Mouse (Mus musculus) midbrain, postnatal 0 days (tissue): ENCODE data around the gene Ky. TPM values are rescaled to one million over a fixed set of nuclear protein-coding genes. Genes with fewer than 3 reads are reported as not detected.
A peak's percentile ranks its signal among the peaks of the same experiment; 100 is the strongest.

Experiments used
- ATAC-seq: fragments of 200-750 bp; cut with Nextera tagmentation; 2 replicates; pipeline ENCODE4 v1.8.0; 2017; ENCODE audit warnings: moderate number of reproducible peaks, mild to moderate bottlenecking, moderate TSS enrichment, moderate library complexity; ENCODE audit not compliant: low FRiP score
- DNase-seq: peaks from one replicate; pipeline ENCODE4 v3.0.0-alpha.2; 2015; ENCODE audit warnings: low spot score
- H3K27ac ChIP-seq: fragments of 300-500 bp; sonication (generic); 2 replicates; pipeline ENCODE4 v1.5.1; 2014; ENCODE audit warnings: low read depth, mild to moderate bottlenecking, low read length, mixed read lengths
- H3K27me3 ChIP-seq: fragments of 300-500 bp; sonication (generic); 2 replicates; pipeline ENCODE4 v1.6.1; 2014; ENCODE audit warnings: low read length, control low read depth, mixed read lengths; ENCODE audit not compliant: insufficient read depth
- H3K36me3 ChIP-seq: fragments of 300-500 bp; sonication (generic); 2 replicates; pipeline ENCODE4 v1.6.1; 2014; ENCODE audit warnings: low read length, control low read depth, mixed read lengths; ENCODE audit not compliant: insufficient read depth
- H3K4me1 ChIP-seq: fragments of 300-500 bp; sonication (generic); 2 replicates; pipeline ENCODE4 v1.6.1; 2014; ENCODE audit warnings: mild to moderate bottlenecking, control low read depth, antibody characterized with exemption, low read length, mixed read lengths; ENCODE audit not compliant: insufficient read depth
- H3K4me2 ChIP-seq: fragments of 300-500 bp; sonication (generic); 2 replicates; pipeline ENCODE4 v1.6.1; 2014; ENCODE audit warnings: low read depth, mild to moderate bottlenecking, low read length, mixed read lengths; ENCODE audit not compliant: poor library complexity, severe bottlenecking
- H3K4me3 ChIP-seq: fragments of 300-500 bp; sonication (generic); 2 replicates; pipeline ENCODE4 v1.5.1; 2014; ENCODE audit warnings: low read depth, mild to moderate bottlenecking, low read length, moderate library complexity
- H3K9ac ChIP-seq: fragments of 300-500 bp; sonication (generic); replicated peaks from 2 replicates; pipeline ENCODE4 v1.6.1; 2014; ENCODE audit warnings: mild to moderate bottlenecking, low read length, moderate library complexity, mixed read lengths; ENCODE audit not compliant: poor library complexity, severe bottlenecking
- H3K9me3 ChIP-seq: fragments of 300-500 bp; sonication (generic); 2 replicates; pipeline ENCODE4 v1.6.1; 2016; ENCODE audit warnings: low read length, control low read depth
- CTCF ChIP-seq: IDR thresholded peaks from 2 replicates; pipeline ENCODE4 v1.5.1; 2016; ENCODE audit warnings: antibody characterized with exemption, mild to moderate bottlenecking
- WGBS: fragments of 180-500 bp; shearing (Covaris S2); extraction: QIAGEN DNeasy Blood & Tissue Kit; methylation state at CpG from one replicate; pipeline ENCODE4 v1.1.7; 2014; 5-methylcytosine and 5-hydroxymethylcytosine counted together
- polyA plus RNA-seq: library from polyadenylated mRNA; unstranded; fragments of >200 nt; fragmentation: Nextera tagmentation; extraction: Ambion mirVana; gene quantifications from 2 replicates; pipeline ENCODE4 v1.2.1, GENCODE M21; 2015
- total RNA-seq: library from RNA; depleted of rRNA; stranded (reverse); fragments of >200 nt; gene quantifications from 2 replicates; pipeline ENCODE4 v1.2.3, GENCODE M21; 2014; rRNA removed

Gene Ky
- total and polyA plus RNA-seq, 2 experiments from 2014 or later = 0.99 to 6.5 TPM

DNA sequence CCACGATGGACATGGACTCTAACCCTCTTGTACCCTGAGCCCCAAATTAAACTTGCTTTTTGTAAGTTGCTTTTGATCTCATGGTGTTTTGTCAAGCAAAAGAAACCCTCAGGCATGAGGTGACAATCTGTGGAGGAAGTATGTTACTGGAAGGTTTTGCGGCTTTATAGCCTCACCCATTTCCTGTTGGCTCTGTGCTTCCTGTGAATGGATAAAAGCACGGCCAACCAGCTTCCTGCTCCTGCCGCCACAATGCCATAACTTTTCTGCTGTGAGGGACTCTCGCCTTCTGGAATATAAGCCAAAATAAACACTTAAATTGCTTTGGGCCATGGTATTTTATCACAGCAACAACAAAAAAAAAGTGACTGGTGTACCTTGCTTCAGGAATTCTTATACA is 71.9 kb downstream of the Ky start:
- WGBS = 79% methylated on average over 5 of the region's 5 CpGs
- H3K4me3 ChIP-seq = no peak overlapping the region
- H3K4me1 ChIP-seq = no peaks in the 10 kb centered on the region
- H3K4me2 ChIP-seq = no peak overlapping the region
- no peak for DNase-seq
- no peak overlapping the region for H3K9ac ChIP-seq
- no peaks in the 10 kb centered on the region for H3K27me3 ChIP-seq
- no peak for TF ChIP-seq CTCF
- no peak overlapping the region for H3K27ac ChIP-seq
- no peaks in the 10 kb centered on the region for H3K36me3 ChIP-seq
- no peaks in the 10 kb centered on the region for H3K9me3 ChIP-seq
- no peak for ATAC-seq

DNA sequence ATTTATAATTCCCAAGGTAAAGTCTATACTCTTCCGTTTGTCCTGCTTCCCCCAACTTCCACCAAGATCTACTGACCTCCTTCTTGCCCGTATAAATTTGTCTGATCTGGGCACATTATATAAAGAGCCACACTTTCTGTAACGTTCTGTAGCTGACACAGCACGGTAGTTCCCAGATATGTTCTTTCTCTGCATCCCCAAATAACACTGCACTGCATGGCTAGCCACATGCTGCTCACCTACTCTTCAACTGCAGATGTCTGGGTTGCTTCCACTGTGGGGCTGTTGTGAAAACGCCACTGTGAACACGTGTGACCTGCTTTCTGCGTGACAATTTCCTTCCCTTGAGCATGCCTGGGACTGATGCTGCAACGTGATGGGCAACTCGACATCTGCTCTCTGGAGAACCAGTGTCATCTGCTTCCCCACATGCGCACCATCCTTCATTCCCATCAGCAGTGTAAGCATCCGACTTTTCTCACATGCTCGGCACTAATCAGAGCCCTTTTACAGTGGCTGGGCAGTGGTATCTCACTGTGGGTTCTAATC is 76.4 kb downstream of the Ky start:
- WGBS = 80% methylated on average over 12 of the region's 12 CpGs
- H3K4me1 ChIP-seq = no peaks in the 10 kb centered on the region
- peaks cover 10% of the 10 kb centered on the region for H3K36me3 ChIP-seq
- H3K9ac ChIP-seq = no peak overlapping the region
- no peak overlapping the region for H3K4me2 ChIP-seq
- H3K4me3 ChIP-seq = no peak overlapping the region
- no peak overlapping the region for H3K27ac ChIP-seq
- H3K27me3 ChIP-seq = no peaks in the 10 kb centered on the region
- no peaks in the 10 kb centered on the region for H3K9me3 ChIP-seq
- DNase-seq (no peak), ATAC-seq (no peak)
- TF ChIP-seq CTCF = no peak

GRCm38 (mm10) chr9:102587347-102587746 is 81.8 kb downstream of the Ky start:
- Histone ChIP-seq H3K4me3 (no peak overlapping the region), H3K36me3 (peaks cover 10% of the 10 kb centered on the region), H3K4me2 (no peak overlapping the region), H3K9me3 (no peaks in the 10 kb centered on the region), H3K27ac (no peak overlapping the region), H3K27me3 (no peaks in the 10 kb centered on the region), H3K9ac (no peak overlapping the region), H3K4me1 (no peaks in the 10 kb centered on the region)
- 69% methylated on average over 5 of the region's 5 CpGs for WGBS
- ATAC-seq (no peak), DNase-seq (no peak)
- TF ChIP-seq CTCF = no peak

DNA sequence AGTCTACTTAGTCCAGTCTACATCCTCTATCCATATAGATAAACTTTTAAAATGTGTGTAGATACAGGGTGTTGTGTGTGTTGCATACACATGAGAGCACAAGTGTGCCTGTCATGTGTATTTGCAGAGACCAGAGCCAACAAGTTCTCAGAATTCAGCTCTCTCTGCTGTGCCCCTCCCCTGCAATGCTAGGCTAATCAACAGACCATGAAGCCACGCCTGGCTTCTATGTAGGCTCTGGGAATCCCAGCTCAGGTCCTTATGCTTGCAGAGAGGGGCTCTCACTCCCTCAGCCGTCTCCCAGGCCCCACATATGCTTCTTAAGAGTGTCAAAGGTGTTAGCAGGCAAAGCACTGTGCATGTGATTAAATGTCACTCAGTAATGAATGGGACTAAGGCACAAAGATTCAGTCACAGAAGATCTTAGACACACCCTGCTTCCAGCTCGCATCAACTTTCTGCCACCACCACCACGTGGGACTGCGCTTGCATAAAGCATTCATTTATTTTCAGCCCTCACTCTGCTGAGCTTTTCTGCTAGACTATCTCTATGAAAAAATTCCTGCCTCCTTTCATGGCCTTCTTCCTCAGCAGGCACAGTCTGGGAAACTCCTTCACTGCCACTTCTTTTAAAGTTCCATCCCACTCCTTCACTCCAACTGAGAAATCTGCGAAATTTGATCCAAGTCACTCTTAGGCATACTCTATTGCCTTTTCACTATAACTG is 89.3 kb downstream of the Ky start:
- no peak overlapping the region for H3K4me3 ChIP-seq
- TF ChIP-seq CTCF = no peak
- H3K27ac ChIP-seq = no peak overlapping the region
- H3K9ac ChIP-seq = no peak overlapping the region
- no peaks in the 10 kb centered on the region for H3K4me1 ChIP-seq
- no peak for ATAC-seq
- no peaks in the 10 kb centered on the region for H3K27me3 ChIP-seq
- peak; percentile 4 for DNase-seq
- no peak overlapping the region for H3K4me2 ChIP-seq
- no peaks in the 10 kb centered on the region for H3K9me3 ChIP-seq
- peaks cover 13% of the 10 kb centered on the region; the same call in 1 of the 2 replicates for H3K36me3 ChIP-seq
- 30% methylated on average over 6 of the region's 6 CpGs for WGBS

Other genes starting within 250 kb of the Ky start
- gene Ephb1, start 151.1 kb upstream of the Ky start, total RNA-seq = 85.9 and 99.8 TPM in 2 replicates
- 67.7 and 69.4 TPM in 2 replicates for gene Ephb1, start 151.1 kb upstream of the Ky start, polyA plus RNA-seq
- 17.2 and 49.9 TPM in 2 replicates for gene Anapc13, start 120.5 kb downstream of the Ky start, total RNA-seq
- 134 and 136 TPM in 2 replicates for gene Anapc13, start 120.5 kb downstream of the Ky start, polyA plus RNA-seq
- gene Cep63, start 120.8 kb downstream of the Ky start, total RNA-seq = 9.2 and 11.9 TPM in 2 replicates
- 35.0 and 38.3 TPM in 2 replicates for gene Cep63, start 120.8 kb downstream of the Ky start, polyA plus RNA-seq
- 125 and 129 TPM in 2 replicates for gene Amotl2, start 210.9 kb downstream of the Ky start, total RNA-seq
- 31.5 and 32.5 TPM in 2 replicates for gene Amotl2, start 210.9 kb downstream of the Ky start, polyA plus RNA-seq